Mouse (Mus musculus): ENCODE data around the gene Hoxb4. TPM values are rescaled to one million over a fixed set of nuclear protein-coding genes. Genes with fewer than 3 reads are reported as not detected.

Gene Hoxb4
- polyA plus RNA-seq, 1 experiment from 2014 or later = not detected

GRCm38 (mm10) chr11:96287411-96287810 is 30.7 kb upstream of the Hoxb4 start:
- no peaks in the 10 kb centered on the region for H3K9me3 ChIP-seq
- H3K36me3 ChIP-seq = no peaks in the 10 kb centered on the region
- ATAC-seq (replicated peaks) = no peak
- no peak overlapping the region for H3K9ac ChIP-seq (replicated peaks)
- no peak overlapping the region for H3K4me3 ChIP-seq
- no peak overlapping the region for H3K4me2 ChIP-seq (replicated peaks)
- H3K27me3 ChIP-seq = peaks cover 95% of the 10 kb centered on the region
- H3K4me1 ChIP-seq = peaks cover 13% of the 10 kb centered on the region
- WGBS = under 1% methylated on average over 9 of the region's 9 CpGs
- H3K27ac ChIP-seq (replicated peaks) = no peak overlapping the region

DNA sequence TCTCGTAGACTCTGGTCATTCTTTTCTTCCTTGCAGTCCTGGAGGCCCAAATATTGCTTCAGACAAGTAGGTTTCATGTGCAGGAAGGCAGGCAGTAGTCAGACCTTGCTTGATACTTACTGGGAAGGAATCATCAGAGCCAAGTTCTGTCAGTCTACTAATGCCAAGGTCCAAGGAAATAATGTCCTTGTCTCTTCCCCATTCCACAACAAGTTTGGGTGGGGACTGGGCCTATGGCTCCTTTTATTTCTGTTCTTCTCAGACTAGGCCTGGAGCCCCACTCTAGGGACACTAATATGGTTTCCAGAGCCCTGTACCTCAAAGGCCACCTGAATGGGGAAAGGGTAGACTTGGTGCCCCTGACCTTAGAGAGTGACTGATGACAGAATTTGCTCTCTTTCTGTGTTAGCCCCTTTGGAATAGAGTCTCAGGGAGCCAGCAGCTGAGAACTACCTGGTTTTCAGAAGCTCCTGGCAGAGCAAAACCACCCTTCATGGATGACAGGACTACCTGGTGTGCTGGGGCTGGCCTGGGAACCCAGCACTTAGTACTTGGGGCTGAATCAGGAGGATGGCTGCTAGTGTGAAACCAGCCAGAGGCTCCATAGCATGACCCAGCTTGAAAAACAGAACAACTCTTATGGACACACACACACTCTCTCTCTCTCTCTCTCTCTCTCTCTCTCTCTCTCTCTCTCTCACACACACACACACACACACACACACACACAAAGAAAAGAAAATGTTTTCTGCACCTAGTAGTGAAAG is 29.4 kb upstream of the Hoxb4 start:
- WGBS = 6% methylated on average over 1 of the region's 1 CpGs
- no peak overlapping the region for H3K9ac ChIP-seq (replicated peaks)
- no peak for ATAC-seq (replicated peaks)
- no peaks in the 10 kb centered on the region for H3K9me3 ChIP-seq
- H3K27me3 ChIP-seq = peaks cover 95% of the 10 kb centered on the region
- no peak overlapping the region for H3K4me2 ChIP-seq (replicated peaks)
- peaks cover 13% of the 10 kb centered on the region for H3K4me1 ChIP-seq
- no peaks in the 10 kb centered on the region for H3K36me3 ChIP-seq
- H3K27ac ChIP-seq (replicated peaks) = no peak overlapping the region
- H3K4me3 ChIP-seq = no peak overlapping the region

- H3K27ac ChIP-seq (replicated peaks) = no peak overlapping the region
- no peaks in the 10 kb centered on the region for H3K9me3 ChIP-seq
- no peak for ATAC-seq (replicated peaks)
- H3K36me3 ChIP-seq = no peaks in the 10 kb centered on the region
- H3K27me3 ChIP-seq = peaks cover 95% of the 10 kb centered on the region
- H3K9ac ChIP-seq (replicated peaks) = no peak overlapping the region
- no peak overlapping the region for H3K4me3 ChIP-seq
- H3K4me2 ChIP-seq (replicated peaks) = no peak overlapping the region
- peaks cover 9% of the 10 kb centered on the region for H3K4me1 ChIP-seq
- 1% methylated on average over 21 of the region's 21 CpGs for WGBS
Measured at GRCm38 (mm10) chr11:96289293-96289692, 28.8 kb upstream of the Hoxb4 start.

GRCm38 (mm10) chr11:96289837-96290236 is 28.2 kb upstream of the Hoxb4 start:
- Histone ChIP-seq H3K27ac (replicated peaks) (no peak overlapping the region), H3K4me3 (no peak overlapping the region), H3K9ac (replicated peaks) (no peak overlapping the region), H3K4me1 (0 out of 2 replicates have a peak, but pooled peaks cover 4% of the 10 kb centered on the region), H3K9me3 (no peaks in the 10 kb centered on the region), H3K36me3 (no peaks in the 10 kb centered on the region), H3K27me3 (peaks cover 95% of the 10 kb centered on the region), H3K4me2 (replicated peaks) (no peak overlapping the region)
- ATAC-seq (replicated peaks) = no peak
- WGBS = 8% methylated on average over 6 of the region's 6 CpGs

DNA sequence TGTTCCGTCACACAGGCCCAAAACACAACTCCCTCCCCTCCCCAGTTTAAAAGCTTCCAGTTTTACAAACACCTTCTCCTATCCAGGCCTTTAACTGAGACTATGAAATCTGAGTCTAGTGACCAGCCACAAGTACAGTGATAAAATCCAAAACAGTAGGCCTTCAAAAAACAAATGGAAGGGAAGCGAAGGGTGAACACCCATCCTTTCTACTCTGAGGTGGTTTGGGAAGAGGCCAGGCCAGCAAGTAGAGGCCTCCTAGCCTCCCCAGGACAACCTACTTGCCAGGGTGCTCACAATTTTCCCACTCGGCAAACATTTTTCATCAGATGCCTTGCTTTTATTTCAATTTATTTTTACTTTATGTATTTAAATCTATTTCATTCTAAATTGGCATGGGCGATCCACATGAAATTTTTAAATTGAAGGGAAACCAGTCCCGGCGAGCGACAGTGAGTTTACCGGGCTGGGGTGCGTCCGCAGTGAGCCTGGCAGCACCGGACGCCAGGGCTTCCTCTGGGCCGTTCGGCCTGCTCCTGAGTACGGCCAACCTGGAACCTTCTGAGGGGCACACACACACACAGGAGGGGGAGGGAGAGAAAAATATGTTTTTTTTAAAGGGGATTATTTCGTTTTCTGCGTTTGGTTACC is 27.2 kb upstream of the Hoxb4 start:
- Histone ChIP-seq H3K9ac (replicated peaks) (no peak overlapping the region), H3K9me3 (no peaks in the 10 kb centered on the region), H3K4me3 (no peak overlapping the region), H3K4me2 (replicated peaks) (no peak overlapping the region), H3K36me3 (no peaks in the 10 kb centered on the region), H3K4me1 (0 out of 2 replicates have a peak, but pooled peaks cover 4% of the 10 kb centered on the region), H3K27me3 (peaks cover 97% of the 10 kb centered on the region), H3K27ac (replicated peaks) (no peak overlapping the region)
- 3% methylated on average over 17 of the region's 17 CpGs for WGBS
- no peak for ATAC-seq (replicated peaks)

- ATAC-seq (replicated peaks) = no peak
- Histone ChIP-seq H3K4me3 (no peak within 1 kb of the TSS), H3K4me1 (no peaks in the 10 kb centered on the region), H3K4me2 (replicated peaks) (no peak within 1 kb of the TSS), H3K9me3 (no peaks in the 10 kb centered on the region), H3K27me3 (peaks cover 97% of the 10 kb centered on the region), H3K27ac (replicated peaks) (no peak within 1 kb of the TSS), H3K9ac (replicated peaks) (no peak within 1 kb of the TSS), H3K36me3 (no peaks in the 10 kb centered on the region)
- 1% methylated on average over 22 of the region's 22 CpGs for WGBS
Measured at GRCm38 (mm10) chr11:96291681-96292564, 26.1 kb upstream of the Hoxb4 start, which contains the start of gene Hoxb6. Gene Hoxb6 (plus strand): TSS chr11:96292476.

DNA sequence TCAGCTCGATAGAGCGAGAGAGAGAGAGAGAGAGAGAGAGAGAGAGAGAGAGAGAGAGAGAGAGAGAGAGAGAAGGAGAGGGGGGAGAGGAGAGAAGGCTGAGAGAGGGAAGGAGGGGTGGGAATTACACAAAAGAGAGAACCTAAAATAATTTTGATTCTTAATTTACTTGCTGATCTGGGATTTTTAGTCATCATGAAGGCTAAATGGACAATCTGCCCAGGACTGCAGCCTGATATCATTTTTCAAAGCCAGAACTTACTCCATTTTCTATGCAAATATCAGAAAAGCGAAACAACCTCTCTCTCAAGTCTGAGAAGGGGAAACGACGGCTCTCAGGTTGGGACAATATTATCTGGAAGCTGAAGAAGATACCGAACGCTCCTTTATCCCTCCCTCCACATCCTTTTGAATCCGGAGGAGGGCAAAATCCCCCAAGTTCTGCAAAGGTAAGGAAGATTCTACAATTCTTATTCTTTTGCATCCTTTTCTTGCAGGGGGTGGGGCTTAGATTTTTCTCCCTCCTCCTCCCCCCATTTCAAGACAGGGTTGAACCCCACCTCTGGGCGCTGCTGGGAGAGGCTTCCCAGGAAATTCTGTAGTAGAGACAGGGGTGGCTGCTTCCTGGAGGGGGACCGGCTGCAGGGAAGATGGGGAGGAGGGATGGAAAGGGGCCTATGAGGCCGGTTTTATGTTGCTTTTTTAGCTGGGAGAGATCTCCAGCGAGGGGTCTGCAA is 25.3 kb upstream of the Hoxb4 start:
- Histone ChIP-seq H3K4me2 (replicated peaks) (no peak overlapping the region), H3K4me1 (no peaks in the 10 kb centered on the region), H3K27ac (replicated peaks) (no peak overlapping the region), H3K36me3 (no peaks in the 10 kb centered on the region), H3K9me3 (no peaks in the 10 kb centered on the region), H3K4me3 (no peak overlapping the region), H3K9ac (replicated peaks) (no peak overlapping the region), H3K27me3 (peaks cover 97% of the 10 kb centered on the region)
- WGBS = 3% methylated on average over 12 of the region's 12 CpGs
- ATAC-seq (replicated peaks) = no peak

DNA sequence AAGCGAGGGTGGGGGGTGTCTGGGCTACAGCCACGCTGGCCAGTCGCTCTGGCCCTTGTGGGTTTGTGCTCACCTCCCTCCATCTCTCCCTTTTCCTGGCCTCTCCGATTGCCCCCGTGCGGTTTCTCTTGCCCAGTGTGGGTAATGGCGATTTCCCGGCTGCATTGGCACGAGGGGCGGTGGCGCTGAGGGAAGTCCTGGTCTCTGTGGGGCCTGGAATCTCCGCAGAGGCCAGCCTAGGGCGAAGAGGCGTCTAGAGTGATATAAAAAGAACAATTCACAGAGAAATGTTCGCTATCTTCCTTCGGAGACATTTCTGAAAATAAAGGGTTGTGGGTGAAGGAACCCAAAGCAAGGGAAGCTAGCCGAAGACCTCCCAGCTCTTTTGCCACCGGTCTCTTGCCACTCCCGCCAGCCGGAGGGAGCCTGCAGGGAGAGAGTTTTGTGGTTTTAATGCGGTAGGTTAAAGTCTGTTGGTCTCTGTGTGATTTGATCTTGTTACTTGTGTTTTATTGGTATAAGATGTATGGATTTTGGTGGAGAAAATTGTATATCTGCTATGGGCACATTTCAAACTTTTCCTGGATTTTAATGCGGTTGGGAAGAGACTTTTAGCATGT is 24.7 kb upstream of the Hoxb4 start:
- no peaks in the 10 kb centered on the region for H3K9me3 ChIP-seq
- peaks cover 97% of the 10 kb centered on the region for H3K27me3 ChIP-seq
- ATAC-seq (replicated peaks) = no peak
- no peak overlapping the region for H3K27ac ChIP-seq (replicated peaks)
- H3K36me3 ChIP-seq = no peaks in the 10 kb centered on the region
- WGBS = 2% methylated on average over 22 of the region's 22 CpGs
- no peak overlapping the region for H3K9ac ChIP-seq (replicated peaks)
- H3K4me3 ChIP-seq = no peak overlapping the region
- no peak overlapping the region for H3K4me2 ChIP-seq (replicated peaks)
- H3K4me1 ChIP-seq = no peaks in the 10 kb centered on the region

DNA sequence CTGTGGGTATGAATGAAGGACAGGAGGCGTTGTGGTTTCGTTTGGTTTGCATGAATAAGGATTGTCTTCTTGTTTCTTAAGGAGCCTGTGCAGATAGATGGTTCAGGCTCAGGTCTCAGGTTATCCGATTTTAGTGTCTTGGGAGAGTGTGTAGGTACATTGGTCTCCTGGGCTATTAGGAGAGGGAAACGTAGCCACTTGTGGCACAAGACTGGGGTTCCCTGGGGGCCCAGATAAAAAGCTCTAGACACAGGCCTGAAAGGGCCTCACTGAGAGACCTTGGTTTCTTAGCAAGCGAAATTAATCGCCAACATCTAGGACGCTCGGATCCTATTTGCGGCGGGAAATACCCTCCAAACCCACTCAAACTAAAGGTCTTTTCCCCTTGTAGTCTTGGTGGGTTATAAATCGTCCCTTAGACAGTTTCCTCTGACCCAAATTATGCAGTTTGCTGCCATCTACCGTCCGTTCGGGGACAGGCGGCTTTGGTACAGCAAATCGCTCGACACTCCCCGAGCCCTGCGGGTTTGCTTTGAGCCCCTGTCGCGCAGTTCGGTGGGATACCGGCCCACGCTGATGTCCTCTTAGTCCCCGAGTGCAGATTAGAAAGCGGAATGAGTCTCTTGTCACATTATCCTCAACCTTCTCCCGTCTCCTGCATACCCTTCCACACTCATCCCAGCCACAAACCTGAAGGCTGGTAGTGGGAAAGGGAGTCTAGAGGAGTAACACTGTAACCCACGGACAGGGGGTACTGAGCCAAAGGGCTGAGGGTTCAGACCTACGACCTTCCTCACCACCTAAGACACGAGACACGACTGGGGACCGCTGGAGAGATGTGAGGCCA is 23.6 kb upstream of the Hoxb4 start:
- Histone ChIP-seq H3K4me3 (no peak overlapping the region), H3K4me1 (no peaks in the 10 kb centered on the region), H3K27me3 (peaks cover 97% of the 10 kb centered on the region), H3K4me2 (replicated peaks) (no peak overlapping the region), H3K9ac (replicated peaks) (no peak overlapping the region), H3K36me3 (no peaks in the 10 kb centered on the region), H3K9me3 (no peaks in the 10 kb centered on the region), H3K27ac (replicated peaks) (no peak overlapping the region)
- WGBS = under 1% methylated on average over 32 of the region's 32 CpGs
- ATAC-seq (replicated peaks) = no peak

GRCm38 (mm10) chr11:96295092-96295835 is 22.8 kb upstream of the Hoxb4 start:
- H3K36me3 ChIP-seq = no peaks in the 10 kb centered on the region
- no peaks in the 10 kb centered on the region for H3K9me3 ChIP-seq
- H3K9ac ChIP-seq (replicated peaks) = no peak overlapping the region
- peaks cover 97% of the 10 kb centered on the region for H3K27me3 ChIP-seq
- ATAC-seq (replicated peaks) = no peak
- no peak overlapping the region for H3K4me2 ChIP-seq (replicated peaks)
- no peak overlapping the region for H3K27ac ChIP-seq (replicated peaks)
- H3K4me1 ChIP-seq = no peaks in the 10 kb centered on the region
- H3K4me3 ChIP-seq = no peak overlapping the region
- under 1% methylated on average over 30 of the region's 30 CpGs for WGBS

Measured in forebrain, embryonic 15.5 days (tissue).